Mouse (Mus musculus): ENCODE data around the gene Ehd3.
A peak's percentile ranks its signal among the peaks of the same experiment; 100 is the strongest.

Gene Ehd3

GRCm38 (mm10) chr17:73803521-73804184, at the start of gene Ehd3:
TSS of gene Ehd3 (plus strand) at chr17:73804134.
- no peak for DNase-seq (ENCODE audit: low spot score in 2 of 2)

GRCm38 (mm10) chr17:73770964-73771363, 33.0 kb upstream of the Ehd3 start:
- no peak for DNase-seq (ENCODE audit: low spot score in 2 of 2)

- no peak for DNase-seq (ENCODE audit: low spot score in 2 of 2)
Observed at GRCm38 (mm10) chr17:73786642-73787311, 17.2 kb upstream of the Ehd3 start.

- no peak for DNase-seq (ENCODE audit: low spot score in 2 of 2)
Observed at GRCm38 (mm10) chr17:73790284-73791020, 13.5 kb upstream of the Ehd3 start.

- no peak for DNase-seq (ENCODE audit: low spot score in 2 of 2)
Observed at GRCm38 (mm10) chr17:73796789-73797188, 7.1 kb upstream of the Ehd3 start.

- DNase-seq (ENCODE audit: low spot score in 2 of 2), result no peak
Observed at GRCm38 (mm10) chr17:73797706-73798105, 6.2 kb upstream of the Ehd3 start.

- DNase-seq (ENCODE audit: low spot score in 2 of 2), result peak; percentile 55 to 84
Observed at GRCm38 (mm10) chr17:73804592-73805271, 798 bp downstream of the Ehd3 start.

- DNase-seq (ENCODE audit: low spot score in 2 of 2), result no peak
Observed at GRCm38 (mm10) chr17:73806331-73806730, 2.4 kb downstream of the Ehd3 start.

GRCm38 (mm10) chr17:73807211-73807610, 3.3 kb downstream of the Ehd3 start:
- DNase-seq (ENCODE audit: low spot score in 2 of 2), result no peak

- no peak for DNase-seq (ENCODE audit: low spot score in 2 of 2)
Observed at GRCm38 (mm10) chr17:73808431-73808830, 4.5 kb downstream of the Ehd3 start.

- DNase-seq (ENCODE audit: low spot score in 2 of 2), result no peak
Observed at GRCm38 (mm10) chr17:73810801-73811200, 6.9 kb downstream of the Ehd3 start.

GRCm38 (mm10) chr17:73811566-73811965, 7.6 kb downstream of the Ehd3 start:
- no peak for DNase-seq (ENCODE audit: low spot score in 2 of 2)

GRCm38 (mm10) chr17:73813031-73813660, 9.2 kb downstream of the Ehd3 start:
- peak in 1 of 2 experiments; percentile 42 for DNase-seq (ENCODE audit: low spot score in 2 of 2)

- peak in 1 of 2 experiments; percentile 51 for DNase-seq (ENCODE audit: low spot score in 2 of 2)
Observed at GRCm38 (mm10) chr17:73814500-73815190, 10.7 kb downstream of the Ehd3 start.

- no peak for DNase-seq (ENCODE audit: low spot score in 2 of 2)
Observed at GRCm38 (mm10) chr17:73817697-73818380, 13.9 kb downstream of the Ehd3 start.

GRCm38 (mm10) chr17:73818936-73819335, 15.0 kb downstream of the Ehd3 start:
- no peak for DNase-seq (ENCODE audit: low spot score in 2 of 2)

GRCm38 (mm10) chr17:73820726-73821125, 16.8 kb downstream of the Ehd3 start:
- no peak for DNase-seq (ENCODE audit: low spot score in 2 of 2)

GRCm38 (mm10) chr17:73822255-73822654, 18.3 kb downstream of the Ehd3 start:
- DNase-seq (ENCODE audit: low spot score in 2 of 2), result peak in 1 of 2 experiments; percentile 42

GRCm38 (mm10) chr17:73823121-73824021, 19.4 kb downstream of the Ehd3 start:
- DNase-seq (ENCODE audit: low spot score in 2 of 2), result no peak

- no peak for DNase-seq (ENCODE audit: low spot score in 2 of 2)
Observed at GRCm38 (mm10) chr17:73824022-73824340, 20.0 kb downstream of the Ehd3 start.
